Mouse (Mus musculus) cerebellum, postnatal 25 days (tissue): ENCODE measurements around the gene Znrf3.
A peak's percentile ranks its signal among the peaks of the same experiment; 100 is the strongest.

Experiments
- DNase-seq, 2 experiments: peaks; one replicate each; pipeline ENCODE4 v3.0.0; 2021; ENCODE audit warnings: mixed read lengths in 2 of 2

Znrf3 gene

DNA sequence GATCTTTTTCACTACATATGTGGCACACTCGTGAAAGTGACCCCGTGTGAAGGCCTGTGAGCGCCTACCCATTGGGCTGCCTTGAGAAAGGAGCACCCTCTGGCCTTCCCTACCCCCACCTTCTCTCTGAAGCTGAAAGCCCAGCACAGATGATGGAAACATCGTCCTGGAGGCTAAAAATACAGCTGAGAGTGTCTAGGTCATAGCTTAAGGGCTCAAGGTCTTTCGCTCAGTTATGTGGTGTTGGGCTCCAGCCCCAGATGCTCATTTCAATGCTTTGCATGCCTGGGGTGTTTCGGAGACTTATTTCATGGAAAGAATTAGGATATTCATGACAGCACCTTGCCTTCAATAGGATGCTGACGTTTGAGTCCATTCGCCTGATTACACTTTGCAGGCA, 178.9 kb downstream of the Znrf3 start:
- no peak for DNase-seq

DNA sequence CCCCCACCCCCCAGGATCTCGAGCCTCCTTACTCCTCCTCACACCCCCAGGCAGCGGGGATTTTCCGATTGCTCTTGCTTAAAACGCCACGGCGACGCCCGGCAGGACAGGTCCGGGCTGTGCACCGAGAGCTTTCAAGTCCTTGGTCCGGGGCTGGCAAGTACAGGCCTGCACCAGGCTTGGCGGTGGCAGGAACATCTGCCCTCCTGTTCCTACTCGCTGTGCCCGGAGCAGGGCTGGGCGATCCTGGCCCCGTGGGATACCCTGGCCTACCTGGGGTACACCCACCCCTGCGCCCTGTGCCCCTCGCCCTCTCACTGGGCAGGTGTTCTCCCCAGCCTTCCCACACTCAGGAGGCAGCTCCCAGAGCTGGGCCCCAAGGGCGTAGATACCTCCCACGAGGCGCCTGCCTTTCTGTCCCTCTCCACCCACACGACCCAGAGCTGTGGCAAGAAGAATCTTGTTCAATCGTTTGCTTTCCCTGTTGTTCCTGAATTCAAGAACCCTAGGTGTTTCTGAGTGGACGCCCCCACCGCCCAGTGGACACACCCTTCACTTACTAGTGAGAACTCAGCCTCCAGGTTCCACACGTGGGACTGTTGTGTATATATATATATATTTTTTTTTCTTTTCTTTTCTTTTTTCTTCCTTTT, 181.4 kb downstream of the Znrf3 start:
- no peak for DNase-seq

DNA sequence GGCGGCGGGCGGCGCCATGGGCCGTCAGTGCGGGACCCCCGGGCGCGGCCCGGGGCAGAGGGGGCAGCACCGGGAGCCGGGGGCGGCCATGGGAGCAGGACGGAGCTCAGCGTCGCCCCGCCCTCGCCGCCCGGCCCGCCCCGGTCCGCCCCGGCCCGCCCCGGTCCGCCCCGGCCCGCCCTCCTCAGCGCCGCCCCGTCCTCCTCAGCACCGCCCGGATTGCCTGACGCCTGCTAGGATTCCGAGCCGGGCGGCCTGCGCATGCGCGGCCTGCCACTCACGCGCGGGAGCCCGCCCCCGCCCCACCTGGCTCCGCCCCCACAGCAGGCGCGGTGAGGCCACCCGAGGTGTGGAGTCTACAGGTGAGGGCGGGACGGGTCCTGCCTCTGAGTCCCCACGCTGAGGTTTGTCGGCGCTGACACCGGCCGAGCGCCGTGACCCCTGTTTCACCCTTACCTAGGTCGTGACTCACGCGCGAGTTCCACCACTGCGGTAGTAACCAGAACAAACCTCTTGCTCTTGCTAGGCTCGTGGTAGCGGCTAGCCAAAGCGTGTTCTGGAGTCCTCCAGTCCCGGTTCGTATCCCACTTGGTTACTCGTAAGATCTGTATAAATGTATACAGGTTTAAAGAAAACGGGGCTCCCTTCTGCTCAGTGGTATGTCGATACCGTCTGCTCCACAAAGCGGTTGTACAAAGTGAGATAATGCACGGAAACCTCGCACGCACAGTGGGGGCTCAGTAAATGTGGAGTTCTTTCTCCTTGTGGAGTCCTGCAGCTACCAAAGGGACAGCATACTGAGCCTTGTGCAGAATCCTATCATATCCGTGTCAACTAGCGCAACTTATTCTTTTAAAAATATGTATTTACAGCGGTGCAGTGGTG, 182.9 kb downstream of the Znrf3 start, which contains the start of gene Kremen1:
Gene Kremen1 (minus strand): TSS at position 51 of the 885 bp plus-strand sequence.
- peak; percentile 97 to 99 for DNase-seq

DNA sequence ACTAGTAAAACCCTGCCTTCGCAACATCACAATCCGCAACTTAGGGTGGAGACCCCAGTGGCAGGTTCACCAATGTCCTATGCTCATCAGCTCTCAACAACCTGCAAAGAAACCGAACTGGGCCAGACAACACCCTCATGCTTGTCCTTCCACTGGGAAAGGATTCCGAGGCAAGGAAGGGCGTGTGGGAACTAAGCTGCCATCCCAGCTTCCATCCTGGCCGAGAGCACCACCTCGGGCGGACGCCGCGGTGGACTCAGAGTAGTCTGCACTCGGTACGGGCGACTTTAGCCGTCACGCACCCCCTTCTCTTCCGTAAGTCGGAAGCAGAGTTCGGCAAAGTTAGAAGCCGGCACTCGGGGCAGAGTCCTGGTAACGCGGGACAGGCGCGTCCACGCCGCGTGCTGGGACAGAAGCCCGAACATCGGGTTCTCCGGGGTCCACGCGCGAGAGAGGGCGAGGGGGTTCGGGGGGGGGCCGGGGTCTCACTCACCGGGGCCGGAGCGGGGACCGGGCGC, 183.6 kb downstream of the Znrf3 start:
- peak; percentile 43 to 49 for DNase-seq

DNA sequence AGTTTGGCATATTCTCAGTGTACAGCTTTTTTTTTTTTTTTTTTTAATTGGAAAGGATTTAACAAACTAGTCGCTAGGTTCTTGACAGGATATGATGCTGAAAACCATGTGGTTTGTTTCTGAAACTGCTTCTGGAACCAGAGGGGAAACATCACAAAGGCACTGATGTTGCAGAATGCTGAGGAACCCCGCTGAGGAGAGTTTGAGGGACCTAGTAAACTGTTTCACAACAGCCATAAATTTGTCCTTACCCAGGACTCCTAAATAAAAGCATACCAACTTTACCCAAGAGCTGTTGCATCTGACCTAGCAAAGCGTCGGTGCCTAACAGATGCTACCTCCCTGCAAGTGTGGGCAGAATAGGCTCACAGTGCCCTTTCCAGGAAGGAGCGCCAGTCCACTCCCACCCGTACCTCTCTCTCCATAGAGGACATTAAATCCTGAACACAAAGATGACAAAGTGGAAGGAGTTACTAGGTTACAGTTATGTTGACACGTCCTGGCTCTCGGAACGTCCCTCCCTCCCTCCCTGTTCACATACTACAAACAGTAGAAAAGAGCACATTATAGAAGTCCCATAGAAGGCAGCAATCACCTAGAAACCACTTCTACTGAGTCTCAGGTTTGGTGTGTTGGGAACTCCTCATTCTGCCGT, 184.6 kb downstream of the Znrf3 start:
- no peak for DNase-seq

DNA sequence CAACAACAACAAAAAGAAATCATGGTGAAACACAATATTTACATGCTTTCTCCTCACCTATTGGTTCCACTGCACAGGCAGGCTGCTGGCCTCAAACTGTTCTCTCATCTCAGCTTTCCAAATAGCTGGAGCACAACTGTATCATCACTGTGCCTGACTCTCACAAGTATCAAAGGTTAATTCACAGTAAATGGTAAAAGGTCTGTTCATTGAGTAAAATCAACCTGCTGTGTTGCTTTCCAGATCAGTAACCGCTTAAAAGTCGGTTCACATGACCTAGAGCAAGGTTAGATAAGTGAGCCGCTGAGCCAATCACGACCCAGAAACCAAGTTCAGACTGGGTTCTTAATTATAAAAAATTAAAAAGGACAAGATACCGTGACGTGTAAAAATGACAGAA, 186.6 kb downstream of the Znrf3 start:
- DNase-seq, result no peak

DNA sequence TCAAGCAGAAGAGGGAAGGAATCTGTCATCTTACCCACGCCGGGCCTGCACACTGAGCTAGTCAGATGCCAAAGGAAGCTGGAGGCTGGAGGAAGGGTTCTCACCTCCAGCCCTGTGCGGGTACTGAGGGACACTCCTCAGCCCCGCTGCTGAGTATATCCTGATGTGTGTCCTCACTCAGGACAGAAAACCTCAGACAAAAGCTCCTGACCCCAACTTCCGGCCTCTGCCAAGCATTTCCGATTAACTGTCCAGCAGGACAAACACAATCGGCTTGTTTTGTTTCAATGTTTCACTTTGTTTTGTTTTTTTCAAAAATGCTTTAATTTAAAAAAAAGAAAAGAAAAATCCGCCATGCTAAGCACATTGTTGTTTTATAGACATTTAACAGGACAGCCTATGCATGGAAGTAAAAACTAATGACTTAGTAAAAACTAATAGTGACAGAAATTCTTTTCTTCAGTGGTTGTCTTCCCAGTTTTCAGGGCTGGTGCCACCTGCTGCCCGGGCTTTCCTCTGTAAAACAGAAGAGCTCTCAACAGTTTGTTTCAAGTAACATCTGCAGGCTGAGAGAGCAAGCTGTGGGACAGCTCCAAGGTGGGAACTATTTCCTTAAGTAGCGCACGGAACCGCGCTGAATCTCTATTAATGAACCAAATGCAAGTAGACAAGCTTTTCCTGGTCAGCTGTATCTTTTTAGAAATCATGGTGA, 187.3 kb downstream of the Znrf3 start:
- no peak for DNase-seq

DNA sequence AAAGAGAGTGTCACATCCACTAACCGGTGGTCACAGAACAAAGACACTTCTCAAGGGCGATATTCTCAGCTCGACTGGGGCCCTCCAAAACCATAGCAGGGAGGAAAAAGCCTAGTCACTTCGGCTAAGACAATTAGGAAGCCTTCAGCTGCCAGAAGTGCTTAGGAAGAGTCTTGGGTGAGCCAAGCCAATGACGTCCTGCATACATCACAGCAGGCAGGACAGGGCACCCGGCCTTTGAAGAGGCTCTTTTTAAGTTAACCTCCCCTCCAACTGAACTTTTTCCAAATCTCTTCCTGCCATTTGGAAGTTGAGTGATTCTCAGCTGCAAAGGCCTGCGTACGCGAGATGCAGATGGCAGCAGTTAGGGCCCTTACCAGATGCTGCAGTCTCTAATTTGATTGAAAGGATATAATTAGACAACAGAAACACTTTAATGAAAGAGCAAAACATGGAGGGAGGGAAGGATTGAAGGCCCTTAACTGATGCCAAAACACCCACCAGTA, 189.1 kb downstream of the Znrf3 start:
- no peak for DNase-seq

DNA sequence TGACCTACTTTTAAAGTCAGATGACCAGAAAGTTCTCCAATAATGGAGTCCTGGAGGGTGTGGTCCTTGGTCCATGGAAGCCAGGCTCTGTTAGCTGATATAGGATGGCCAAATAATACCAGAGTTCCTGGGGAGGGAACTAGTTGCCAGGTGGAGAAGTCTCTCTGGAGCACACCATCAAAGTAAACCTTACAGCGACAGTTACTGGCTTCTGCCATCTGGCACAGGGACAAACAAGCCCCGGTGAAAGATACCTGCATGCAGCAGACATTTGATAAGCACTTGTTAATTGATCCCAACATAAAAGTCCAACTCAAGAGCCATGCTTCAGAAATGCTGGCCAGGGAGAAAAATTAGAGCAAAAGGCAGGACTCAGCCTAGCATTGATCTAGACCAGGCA, 190.6 kb downstream of the Znrf3 start:
- DNase-seq, result no peak

DNA sequence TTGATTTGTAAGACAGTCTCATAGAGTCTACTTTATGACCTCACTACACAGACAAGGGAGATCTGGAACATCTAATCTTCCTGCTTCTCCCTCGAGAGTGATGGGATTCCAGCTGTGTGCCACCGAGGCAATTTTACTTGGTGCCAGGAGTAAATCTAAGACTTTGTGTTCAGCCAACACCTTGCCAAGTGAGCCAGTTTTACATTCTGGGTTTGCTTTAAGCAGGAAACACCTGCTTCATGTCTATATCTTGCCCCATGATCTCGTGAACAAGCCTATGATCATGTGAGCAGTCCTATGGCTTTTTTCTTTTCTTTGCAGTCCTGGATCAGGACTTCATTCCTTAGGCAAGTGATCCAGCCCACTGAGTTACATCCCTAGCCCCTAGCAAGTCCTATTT, 191.1 kb downstream of the Znrf3 start:
- no peak for DNase-seq

DNA sequence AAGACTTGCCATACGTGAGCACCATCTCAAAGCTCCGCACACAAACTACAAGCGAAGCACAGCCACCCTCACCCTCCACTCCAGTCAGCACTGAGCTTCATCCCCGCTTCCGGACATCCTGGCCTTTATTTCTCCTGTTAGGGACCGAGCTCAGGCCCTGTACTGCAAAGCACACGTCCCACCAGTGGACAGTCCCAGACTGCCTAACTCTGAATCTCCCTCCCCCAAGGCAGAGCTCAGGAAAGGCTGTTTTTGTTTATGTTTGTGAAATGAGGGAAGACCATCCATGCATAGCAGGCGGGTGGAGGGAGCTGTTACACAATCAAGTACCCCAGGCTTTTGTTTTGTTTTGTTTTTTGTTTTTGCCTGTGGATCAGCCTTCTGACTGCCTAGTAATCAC, 191.9 kb downstream of the Znrf3 start:
- no peak for DNase-seq

DNA sequence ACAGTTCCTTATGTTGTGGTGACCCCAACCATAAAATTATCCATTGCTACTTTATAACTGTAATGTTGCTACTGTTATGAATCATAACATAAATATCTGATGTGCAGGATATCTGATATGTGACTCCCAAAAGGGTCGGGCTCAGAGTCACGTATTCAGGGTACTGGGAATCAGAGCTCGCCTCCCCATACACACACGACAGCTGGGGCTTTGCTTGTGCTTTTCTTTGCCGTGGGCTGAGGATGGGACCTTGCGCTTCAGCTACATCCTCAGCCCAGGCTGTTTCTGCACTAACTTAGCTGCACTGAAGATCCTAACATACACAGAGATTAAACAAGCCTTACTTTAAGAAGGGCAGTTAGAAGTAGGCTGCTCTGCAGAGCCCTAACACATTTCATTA, 193.5 kb downstream of the Znrf3 start:
- no peak for DNase-seq

DNA sequence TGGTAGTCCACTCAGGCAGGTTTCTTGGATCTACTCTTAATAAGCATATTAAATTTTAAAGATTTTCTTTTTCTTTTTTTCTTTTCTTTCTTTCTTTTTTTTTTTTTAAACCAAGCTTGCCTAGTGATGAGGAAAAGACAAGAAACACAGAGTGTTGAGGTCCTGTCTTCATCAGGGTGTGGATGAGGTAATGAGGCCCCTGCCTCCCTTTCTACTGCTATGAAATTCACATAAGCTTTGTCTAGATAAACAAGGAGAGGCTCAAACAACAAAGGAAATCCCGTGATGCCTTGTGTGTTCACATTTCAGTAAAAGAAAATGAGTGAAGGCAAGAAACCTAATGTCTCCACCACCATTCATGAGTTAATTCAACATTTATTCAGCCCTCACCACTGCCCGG, 196.4 kb downstream of the Znrf3 start:
- no peak for DNase-seq

DNA sequence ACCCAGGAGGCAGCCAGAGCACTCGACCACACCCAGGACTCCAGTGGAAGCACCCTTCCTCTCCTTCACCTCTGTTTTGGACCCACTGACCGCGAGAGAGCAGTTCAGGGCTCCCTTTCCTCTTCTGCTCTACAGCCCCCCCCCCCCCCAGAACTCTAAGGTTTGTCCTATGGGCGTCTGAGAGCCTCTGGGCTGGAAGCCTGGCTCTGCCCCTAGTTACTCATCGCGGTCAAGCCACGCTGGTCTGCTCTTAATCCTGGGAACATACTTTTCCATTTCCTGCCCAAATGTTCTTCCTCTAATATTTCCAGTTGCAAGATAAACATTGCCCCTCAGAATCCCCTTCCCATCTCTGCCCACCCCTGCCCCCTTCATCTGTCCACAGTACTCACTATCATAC, 199.2 kb downstream of the Znrf3 start:
- DNase-seq, result no peak

DNA sequence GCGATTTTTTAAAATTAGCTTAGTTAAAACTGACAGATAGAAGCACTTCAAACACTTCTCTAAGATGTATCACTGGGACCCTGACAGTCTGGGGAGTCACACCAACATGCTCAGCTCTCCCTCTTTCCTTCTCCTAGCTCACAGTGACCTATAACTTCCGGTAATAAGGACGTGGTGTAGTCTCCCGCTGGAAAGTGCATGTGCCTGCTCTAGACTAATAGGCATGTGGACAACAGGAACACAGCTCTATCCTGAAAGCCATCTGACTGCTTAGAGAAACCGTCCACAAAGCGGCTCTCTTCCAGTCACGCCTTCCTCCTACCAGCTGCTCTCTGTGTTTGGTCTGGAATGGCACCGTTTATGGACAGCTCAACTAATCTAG, 199.9 kb downstream of the Znrf3 start:
- DNase-seq, result no peak

DNA sequence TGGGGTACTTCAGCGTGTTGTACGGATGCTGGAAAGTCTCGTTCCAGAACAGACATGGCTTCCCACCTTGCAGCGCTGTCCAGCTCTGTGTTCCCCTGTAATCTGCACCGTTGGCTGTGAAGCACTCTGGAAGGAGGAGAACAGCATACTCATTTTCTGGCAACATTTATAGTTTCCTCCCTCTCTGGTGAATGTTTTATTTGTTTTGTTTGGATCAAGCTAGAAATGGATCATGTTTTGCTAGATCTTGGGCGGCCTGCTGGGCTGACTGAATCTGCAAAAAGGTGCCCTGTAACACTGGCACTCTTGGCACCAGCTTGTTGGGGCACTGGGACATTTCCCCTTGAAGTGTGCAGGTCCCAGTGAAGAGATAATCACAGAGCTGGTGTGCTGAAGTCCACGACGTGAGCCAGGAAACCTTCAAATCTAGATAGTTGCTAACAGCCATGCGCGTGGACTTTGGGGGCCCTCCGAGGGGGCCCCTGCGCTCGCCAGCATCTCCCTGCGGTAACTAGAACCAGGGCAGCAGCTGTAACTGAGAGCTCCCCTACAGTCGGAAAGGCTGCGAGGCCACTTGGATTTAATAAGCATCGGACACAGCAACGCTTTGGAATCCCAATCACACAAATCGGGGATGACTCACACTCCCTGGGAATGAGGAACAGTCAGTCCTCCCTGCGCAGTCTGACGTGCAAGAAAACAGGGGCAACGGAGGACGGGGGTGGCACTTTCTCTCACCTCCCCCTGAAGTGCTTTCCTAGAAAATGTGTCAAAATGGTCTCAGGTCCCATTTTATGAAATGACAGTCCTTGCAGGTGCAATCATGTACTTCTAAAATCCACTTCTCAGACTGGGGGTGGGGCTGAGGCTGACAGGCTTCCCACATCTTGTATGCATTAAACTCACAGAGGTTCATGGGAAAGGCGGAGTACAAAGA, 200.6 kb downstream of the Znrf3 start:
- DNase-seq, result peak in 1 of 2 experiments; percentile 19

DNA sequence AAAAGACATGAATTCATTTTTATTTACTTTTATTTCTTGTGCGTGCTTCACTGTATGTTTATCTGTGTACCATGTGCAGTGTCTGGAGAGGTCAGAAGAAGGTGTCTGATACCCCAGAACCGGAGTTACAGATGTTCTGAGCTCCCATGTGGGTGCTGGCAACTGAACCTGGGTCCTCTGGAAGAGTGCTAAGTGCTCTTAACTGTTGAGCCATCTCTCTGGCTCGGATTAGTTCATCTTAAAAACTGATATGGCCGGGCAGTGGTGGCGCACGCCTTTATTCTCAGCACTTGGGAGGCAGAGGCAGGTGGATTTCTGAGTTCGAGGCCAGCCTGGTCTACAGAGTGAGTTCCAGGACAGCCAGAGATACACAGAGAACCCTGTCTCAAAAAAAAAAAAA, 201.4 kb downstream of the Znrf3 start:
- DNase-seq, result no peak

DNA sequence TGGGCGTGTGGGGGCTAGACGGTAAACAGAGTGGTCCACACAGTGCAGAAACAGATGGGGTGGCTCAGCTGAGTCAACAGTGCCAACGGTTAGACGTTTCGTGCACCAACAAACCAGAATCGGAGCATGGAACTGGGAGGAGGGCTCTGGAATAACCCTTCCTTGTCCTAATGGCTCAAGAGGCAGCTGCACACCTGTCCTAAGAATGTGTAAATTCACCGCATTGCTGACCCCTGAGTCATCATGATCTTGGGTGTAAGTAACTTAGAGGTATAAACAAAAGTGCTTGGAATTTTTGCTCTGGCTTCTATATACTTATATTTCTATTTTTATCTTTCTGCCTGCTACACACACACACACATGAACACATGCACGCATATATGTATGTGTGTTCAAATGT, 202.5 kb downstream of the Znrf3 start:
- no peak for DNase-seq

DNA sequence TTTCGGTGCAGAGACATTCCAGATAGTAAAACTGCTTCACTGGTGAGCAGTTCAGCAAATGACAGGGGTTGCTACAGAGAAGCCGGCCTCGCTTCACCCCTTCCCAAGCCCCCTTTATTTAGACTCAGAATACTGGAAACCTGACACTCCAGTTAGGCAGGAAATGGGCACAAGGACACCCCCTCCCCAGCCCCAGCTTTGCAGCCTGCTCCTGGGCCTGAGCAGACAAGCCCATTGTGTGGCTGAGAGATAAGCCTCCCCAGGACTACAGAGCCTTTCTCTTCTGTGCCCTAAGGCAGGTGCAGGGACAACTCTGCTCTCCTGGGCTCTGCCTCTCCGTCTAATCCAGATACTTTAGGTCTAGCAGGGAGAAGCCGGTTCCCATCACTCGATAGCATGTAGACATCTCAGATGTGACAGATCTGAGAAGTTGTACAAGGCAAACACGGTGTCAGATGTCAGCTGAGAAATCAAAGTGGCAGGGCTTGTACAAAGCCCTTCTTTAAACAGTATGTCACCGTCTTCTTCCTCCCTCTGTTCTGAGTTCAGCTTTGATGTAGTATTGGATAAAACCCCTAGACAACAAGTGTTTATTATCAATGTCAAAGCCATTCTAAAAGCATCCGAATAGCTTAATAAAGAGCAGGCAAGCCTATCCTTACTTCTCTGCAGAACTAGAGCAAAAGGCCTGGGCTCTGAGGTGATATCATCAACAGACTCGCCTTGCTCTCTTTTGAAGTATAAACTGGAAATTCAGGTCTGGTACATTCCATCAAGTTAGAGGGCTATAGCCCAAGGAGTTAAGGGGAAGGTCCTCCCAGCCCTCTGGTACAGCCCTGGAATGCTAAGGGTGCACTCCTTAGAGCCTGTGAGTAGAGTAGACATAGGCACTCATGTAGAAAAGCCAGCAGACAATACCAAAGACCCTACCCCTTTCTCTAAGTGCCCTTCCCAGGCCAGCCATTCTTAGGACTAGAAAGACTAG, 204.6 kb downstream of the Znrf3 start:
- DNase-seq, result no peak
